Comparison of ENCODE assay signal across 8 mouse cellular contexts in genomic region chr2:130642684-130643369, GRCm38 (mm10). TPM values are rescaled to one million over a fixed set of nuclear protein-coding genes. Genes with fewer than 3 reads are reported as not detected.
A peak's percentile ranks its signal among the peaks of the same experiment; 100 is the strongest.
DNase-seq lines count a peak whose midpoint lies in the region; ATAC-seq and TF ChIP-seq lines count a peak whose summit lies in the region.

TSS of gene Lzts3 (minus strand) at chr2:130642803.

- in situ Hi-C loops in Patski (cut with MboI; ENCODE audit: low pct_unique_long_range_greater_than_20kb) = no loop called here

- TF ChIP-seq CTCF in Patski (IDR thresholded peaks at IDR 0.05) = no peak

- peaks cover 4% of the 10 kb centered on the region; the same call in 1 of the 2 replicates for H3K36me3 ChIP-seq in hindbrain, embryonic 12.5 days

- CTCF ChIA-PET in Patski (lab: Charles Lee) = no interaction called here

- H3K4me1 ChIP-seq in hindbrain, embryonic 12.5 days = peaks cover 15% of the 10 kb centered on the region

- H3K4me2 ChIP-seq in hindbrain, embryonic 12.5 days (replicated peaks) = peak within 1 kb of the TSS; percentile 94

- peak within 1 kb of the TSS; percentile 72 for H3K4me3 ChIP-seq in hindbrain, embryonic 12.5 days

- POLR2A ChIA-PET in Patski (lab: Charles Lee) = interaction anchor here (0.6 to 0.9 kb wide), 3 partner anchors 10 to 821 kb away, joined by 3 to 4 read pairs (median 3); no protein-coding TSS in a partner anchor

- 5% methylated on average over 21 of the region's 40 CpGs for WGBS in hindbrain, embryonic 12.5 days

- peak; percentile 95 for ATAC-seq in Patski
- peak; percentile 96 for ATAC-seq in hindbrain, embryonic 12.5 days (ENCODE audit: low FRiP score)

- H3K9me3 ChIP-seq in hindbrain, embryonic 12.5 days (replicated peaks) = no peaks in the 10 kb centered on the region

- no peaks in the 10 kb centered on the region for H3K27me3 ChIP-seq in Patski
- H3K27me3 ChIP-seq in hindbrain, embryonic 12.5 days = peaks cover 28% of the 10 kb centered on the region

- H3K27ac ChIP-seq in hindbrain, embryonic 12.5 days = peak within 1 kb of the TSS; percentile 40; the same call in 1 of the 2 replicates

- no peak for DNase-seq in Patski (ENCODE audit: low read depth, low spot score)
- peak; percentile 97 for DNase-seq in cerebellum, postnatal 14 days
- DNase-seq in frontal cortex, postnatal 14 days (ENCODE audit: low spot score in 2 of 2) = peak; percentile 77 to 85
- DNase-seq in layer of hippocampus, postnatal 14 days (ENCODE audit: low spot score in 2 of 2) = peak; percentile 84 to 92
- DNase-seq in lung, postnatal 10 days = peak; percentile 95
- DNase-seq in ovary, postnatal 14 days (ENCODE audit: low spot score) = peak; percentile 93
- peak; percentile 94 for DNase-seq in thymus, postnatal 14 days

- peak within 1 kb of the TSS; percentile 76 for H3K9ac ChIP-seq in hindbrain, embryonic 12.5 days

RNA-seq across cellular contexts. Expression of gene Lzts3, which starts in this region (rescaled TPM):
- polyA plus RNA-seq in Patski (2021) = 14.6 TPM
- 8.4 TPM in 2 replicates for polyA plus RNA-seq in hindbrain, embryonic 12.5 days (2016; fragmentation: Nextera tagmentation; extraction: Ambion mirVana)
- total RNA-seq in layer of hippocampus, postnatal 14 days (2021) = 10 to 100 TPM; 73.7 to 79.3 TPM
